Mouse (Mus musculus) myocyte (in vitro differentiated cells): ENCODE measurements at regions not wholly inside any gene's neighbourhood (a gene's known extent, or its start where the extent isn't known, plus 50 kb on each side); places are given as distances from the start of the nearest gene placed in this dataset.

Source experiments
- MAX ChIP-seq: IDR thresholded peaks from one replicate; pipeline ENCODE4 v1.6.1; 2011; ENCODE audit warnings: low read depth, mild to moderate bottlenecking, control low read depth
- SRF ChIP-seq: IDR thresholded peaks from one replicate; pipeline ENCODE4 v1.6.1; 2011; ENCODE audit warnings: low read depth; ENCODE audit not compliant: control insufficient read depth, insufficient read length
- TCF12 ChIP-seq: IDR thresholded peaks from one replicate; pipeline ENCODE4 v1.6.1; 2011; ENCODE audit warnings: mild to moderate bottlenecking, control low read depth; ENCODE audit not compliant: poor library complexity, insufficient read depth, severe bottlenecking

DNA sequence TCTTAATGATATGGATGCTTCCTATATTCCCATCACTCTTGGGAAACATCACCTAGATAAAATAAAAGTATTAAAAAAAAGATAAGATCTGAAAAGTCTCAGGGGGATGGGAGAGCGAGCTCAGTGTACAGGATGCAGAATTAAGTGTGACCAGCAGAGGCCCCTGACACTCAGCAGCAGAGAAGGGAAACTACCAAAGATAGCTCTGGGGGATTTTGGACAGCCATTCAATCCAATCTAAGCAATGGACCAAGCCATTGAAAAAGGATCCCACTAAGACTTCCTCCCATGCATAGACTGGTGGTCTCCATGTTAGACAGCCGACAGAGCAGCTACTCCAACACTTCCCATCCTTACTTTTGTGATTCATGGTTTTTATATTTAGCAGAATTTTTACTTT, 390.4 kb upstream of the Rgmb start:
- TF ChIP-seq TCF12 (no peak), SRF (no peak), MAX (no peak)
